In genomic region chr7:96708561-96708960, GRCm38 (mm10) we compare ENCODE assay signal across 17 mouse cellular contexts.
"Had no signal": no experiment of that assay in that cellular context is flagged by ENCODE, and none has a peak within 500 bp of the region (broad histone marks: within the 10 kb centered on the region; RNA-seq: fewer than 3 reads in every experiment).

No protein-coding gene starts in this region.

- ATAC-seq: liver, postnatal 0 days; midbrain, embryonic 16.5 days had no signal

- H3K4me2 ChIP-seq: limb, embryonic 12.5 days; liver, embryonic 13.5 days; lung, embryonic 15.5 days; midbrain, embryonic 11.5 days; neural tube, embryonic 13.5 days; stomach, embryonic 15.5 days had no signal

- H3K4me1 ChIP-seq: lung, embryonic 15.5 days; stomach, embryonic 15.5 days had no signal

- H3K4me3 ChIP-seq: limb, embryonic 12.5 days; liver, embryonic 13.5 days; lung, embryonic 15.5 days; megakaryocyte, embryonic 14.5 days; neural tube, embryonic 13.5 days; stomach, embryonic 15.5 days had no signal

- DNase-seq: kidney, adult 9 months; kidney, postnatal 36 days; liver; liver, embryonic 13.5 days; liver, postnatal 0 days; lung, postnatal 14 days; retina, postnatal 1 day; thymus, postnatal 14 days had no signal

- H3K9me3 ChIP-seq: limb, embryonic 12.5 days; liver, embryonic 13.5 days; lung, embryonic 15.5 days; megakaryocyte, embryonic 14.5 days; neural tube, embryonic 13.5 days; stomach, embryonic 15.5 days had no signal

- H3K27ac ChIP-seq: kidney, postnatal 0 days; limb, embryonic 12.5 days; liver, embryonic 13.5 days; lung, embryonic 15.5 days; macrophage; neural tube, embryonic 13.5 days; stomach, embryonic 15.5 days had no signal

- H3K9ac ChIP-seq: limb, embryonic 12.5 days; liver, embryonic 13.5 days; liver, postnatal 0 days; lung, embryonic 15.5 days; neural tube, embryonic 13.5 days; stomach, embryonic 15.5 days had no signal

- H3K36me3 ChIP-seq: liver, embryonic 13.5 days; lung, embryonic 15.5 days; stomach, embryonic 15.5 days had no signal

- H3K27me3 ChIP-seq: limb, embryonic 12.5 days; lung, embryonic 15.5 days; neural tube, embryonic 13.5 days; stomach, embryonic 15.5 days had no signal
